Mouse (Mus musculus) gastrocnemius, postnatal 25 days (tissue): ENCODE measurements around the gene Ddx31. TPM values are rescaled to one million over a fixed set of nuclear protein-coding genes. Genes with fewer than 3 reads are reported as not detected.

Experiments
- DNase-seq: peaks from one replicate; pipeline ENCODE4 v3.0.0; 2022
- long read RNA-seq, 2 experiments: library from polyadenylated mRNA; stranded (forward); transcript quantifications; one replicate each; pipeline ENCODE4 v2.0.0; 2021
- total RNA-seq, 2 experiments: library from RNA; stranded (reverse); gene quantifications; 1 replicate in 1 of 2; 2 replicates in 1 of 2; pipeline ENCODE4 v1.2.3; 2021

Ddx31 gene
- total RNA-seq, result 1 to 10 TPM; 3.9 to 5.0 TPM
- long read RNA-seq, experiment 1, partial matches to known transcripts, result 2 of 4 reads
- long read RNA-seq, experiment 1, other reads (novel, unspliced or antisense), result 0 of 4 reads
- long read RNA-seq, experiment 2, partial matches to known transcripts, result 0 of 5 reads
- long read RNA-seq, experiment 2, other reads (novel, unspliced or antisense), result 1 of 5 reads

DNA sequence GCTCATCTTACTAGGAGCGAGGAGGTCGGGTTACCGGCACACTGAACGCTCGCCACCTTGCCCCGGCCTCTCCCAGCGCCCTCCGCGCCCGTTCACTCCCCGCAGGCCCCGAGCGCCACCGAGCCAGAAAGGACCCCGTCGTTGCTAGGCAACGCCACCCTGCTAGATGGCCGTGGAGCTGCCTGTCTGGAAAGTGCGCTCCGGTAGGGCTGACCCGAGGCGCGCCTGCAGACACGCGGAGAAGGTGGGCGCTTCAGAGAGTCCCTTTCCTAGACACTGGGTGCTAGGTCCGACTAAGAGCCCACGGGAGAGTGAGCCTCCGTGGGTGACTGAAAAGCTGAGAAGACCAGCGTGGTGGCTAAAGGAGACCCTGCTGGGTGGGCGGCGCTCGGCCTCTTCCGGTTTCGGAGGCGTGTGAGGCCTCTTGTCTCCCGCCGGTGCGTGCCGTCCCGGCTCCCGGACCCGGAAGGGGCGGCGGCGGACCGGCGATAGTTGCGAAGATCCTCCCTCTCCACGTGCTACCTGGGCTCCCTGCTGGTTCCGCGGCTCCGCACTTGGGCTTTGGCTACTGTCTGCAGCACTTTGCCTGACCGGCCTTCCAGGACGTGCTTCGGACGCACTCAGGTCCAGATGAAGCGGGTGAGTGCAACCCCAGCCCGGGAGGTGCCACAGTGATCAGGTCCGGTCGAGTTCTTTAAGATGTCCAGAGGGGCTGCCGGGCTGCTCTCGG lies at the start of gene Ddx31, which contains the start of gene Gtf3c4:
Gene Ddx31 (plus strand): TSS at position 185 of the 730 bp plus-strand sequence.
Gene Gtf3c4 (minus strand): TSS at position 139 of the 730 bp plus-strand sequence.
- DNase-seq, result peak; percentile 91

DNA sequence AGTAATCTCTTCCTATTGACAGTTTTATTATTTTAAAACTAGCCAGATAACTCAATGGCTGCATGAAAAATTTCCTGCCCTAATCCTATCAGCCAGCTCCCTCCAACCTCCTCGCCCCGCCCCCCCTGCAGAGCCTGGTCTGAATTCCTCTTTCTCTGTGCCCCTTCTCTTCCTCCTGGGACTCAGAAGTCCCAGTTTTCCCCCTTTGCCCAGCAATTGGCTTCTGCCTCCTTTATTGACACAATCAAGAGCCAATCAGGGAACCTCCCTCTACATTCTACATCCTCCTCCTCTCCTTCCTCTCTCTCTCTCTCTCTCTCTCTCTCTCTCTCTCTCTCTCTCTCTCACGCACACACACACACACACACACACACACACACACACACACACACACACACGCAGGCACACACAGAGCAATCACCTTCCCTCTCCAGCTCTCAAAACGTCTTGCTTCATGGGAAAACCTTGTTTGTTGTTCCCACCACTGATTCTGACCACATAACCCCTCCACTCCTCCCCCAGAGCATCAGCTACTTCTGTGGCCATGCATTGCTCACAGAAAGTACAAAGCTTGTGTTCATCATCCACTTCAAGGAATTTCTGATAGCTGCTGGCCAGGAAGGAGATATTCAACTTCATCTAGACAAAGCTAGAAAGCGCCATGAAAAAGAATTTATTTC lies 47.1 kb upstream of the Ddx31 start:
- no peak for DNase-seq

DNA sequence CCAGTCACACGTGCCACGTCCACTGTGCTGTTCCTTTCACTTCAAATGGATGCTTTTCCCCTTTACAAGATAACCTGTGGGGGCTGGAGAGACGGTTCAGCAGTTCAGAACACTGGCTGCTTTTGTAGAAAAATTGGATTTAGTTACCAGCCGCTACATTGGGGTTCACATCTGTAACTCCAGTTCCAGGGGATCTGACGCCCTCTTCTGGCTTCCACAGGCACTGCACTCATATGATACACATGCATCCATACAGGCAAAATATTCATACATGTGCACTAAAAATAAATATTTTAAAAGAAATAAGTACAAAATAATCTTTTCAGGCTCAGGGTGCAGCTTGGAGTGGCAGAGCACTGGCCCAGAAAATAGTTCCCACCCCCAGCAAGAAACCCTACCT lies 45.6 kb upstream of the Ddx31 start:
- no peak for DNase-seq

DNA sequence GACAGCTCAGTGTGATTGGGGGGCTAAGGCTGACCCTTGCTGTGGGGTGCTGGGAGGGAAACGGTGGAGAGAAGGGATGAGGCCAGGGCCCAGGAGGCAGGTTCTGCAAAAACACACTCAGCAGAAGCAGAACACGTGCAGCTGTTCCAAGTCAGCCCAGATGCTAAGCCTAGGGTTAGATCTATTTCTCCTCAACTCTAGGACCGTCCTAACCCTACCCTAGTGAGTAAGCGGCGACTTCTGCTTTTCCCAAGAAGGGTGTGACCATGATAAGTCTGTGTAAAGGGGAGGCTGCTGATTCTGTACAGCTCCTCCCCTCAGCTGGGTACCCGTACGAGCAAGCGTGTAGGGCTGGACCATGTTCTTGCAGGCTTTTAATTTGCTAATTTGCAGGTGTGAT lies 43.9 kb upstream of the Ddx31 start:
- no peak for DNase-seq

DNA sequence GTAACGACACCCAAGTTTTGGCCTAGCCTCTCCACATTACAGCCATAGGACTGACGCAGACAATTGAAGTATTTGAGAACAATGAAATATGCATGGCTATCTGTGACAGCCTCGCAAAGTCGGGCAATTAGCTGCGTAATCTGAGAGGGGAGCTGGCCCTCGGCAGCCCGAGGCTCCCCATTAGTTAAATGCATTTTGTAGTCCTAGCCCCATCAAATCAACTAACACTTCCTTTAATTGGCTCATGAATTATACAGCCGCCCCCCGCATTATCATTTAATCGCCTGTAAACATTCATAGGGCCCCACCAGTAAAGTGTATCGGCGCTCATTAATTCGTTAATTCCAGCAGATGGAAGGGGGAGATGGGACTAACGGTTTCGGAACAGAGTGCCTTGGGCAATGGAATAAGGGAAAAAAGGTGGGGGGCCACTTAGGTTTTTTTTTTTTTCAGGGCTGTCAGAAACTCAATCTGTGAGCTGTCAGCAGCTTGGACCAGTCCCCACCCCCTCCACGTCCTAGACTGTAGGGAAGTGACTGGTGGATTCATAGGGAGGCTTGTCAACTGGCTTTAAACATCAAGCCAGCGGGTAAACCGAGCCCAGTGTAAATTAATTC lies 42.6 kb upstream of the Ddx31 start:
- DNase-seq, result no peak

DNA sequence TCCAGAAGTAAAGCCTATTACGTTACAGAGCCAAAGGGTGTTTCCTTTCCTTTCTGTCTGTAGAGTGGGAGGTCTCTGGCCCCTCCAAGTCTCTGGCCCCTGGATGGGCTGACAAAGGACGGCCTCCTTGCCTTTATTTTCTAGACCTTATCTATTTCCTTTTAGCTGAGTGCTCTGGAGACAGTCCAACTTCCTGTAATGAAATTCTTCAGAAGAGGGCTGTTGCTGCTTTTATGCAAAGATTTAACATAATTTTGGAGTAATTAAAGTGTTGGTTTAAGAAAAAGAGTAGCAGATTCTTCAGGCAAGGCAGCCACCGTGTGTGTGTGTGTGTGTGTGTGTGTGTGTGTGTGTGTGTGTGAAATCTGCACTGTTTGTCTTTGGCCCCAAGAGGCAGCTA lies 41.8 kb upstream of the Ddx31 start:
- no peak for DNase-seq

DNA sequence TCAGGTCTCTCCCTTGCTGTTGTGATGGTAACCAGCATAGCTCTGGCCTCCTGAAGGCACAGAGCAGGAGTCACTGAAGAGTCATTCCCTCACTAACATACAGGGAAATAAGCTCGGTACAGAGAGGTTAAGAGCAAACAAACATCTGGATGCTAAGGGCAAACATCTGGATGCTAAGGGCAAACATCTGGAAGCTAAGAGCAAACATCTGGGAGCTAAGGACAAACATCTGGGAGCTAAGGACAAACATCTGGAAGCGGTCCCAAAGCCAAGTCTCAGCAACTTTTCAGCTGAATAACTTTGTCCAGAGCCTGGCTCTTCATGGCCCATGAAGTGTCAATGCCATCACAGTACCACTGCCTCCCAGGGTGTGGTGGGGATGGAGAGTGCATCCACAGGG lies 40.6 kb upstream of the Ddx31 start:
- DNase-seq, result no peak

DNA sequence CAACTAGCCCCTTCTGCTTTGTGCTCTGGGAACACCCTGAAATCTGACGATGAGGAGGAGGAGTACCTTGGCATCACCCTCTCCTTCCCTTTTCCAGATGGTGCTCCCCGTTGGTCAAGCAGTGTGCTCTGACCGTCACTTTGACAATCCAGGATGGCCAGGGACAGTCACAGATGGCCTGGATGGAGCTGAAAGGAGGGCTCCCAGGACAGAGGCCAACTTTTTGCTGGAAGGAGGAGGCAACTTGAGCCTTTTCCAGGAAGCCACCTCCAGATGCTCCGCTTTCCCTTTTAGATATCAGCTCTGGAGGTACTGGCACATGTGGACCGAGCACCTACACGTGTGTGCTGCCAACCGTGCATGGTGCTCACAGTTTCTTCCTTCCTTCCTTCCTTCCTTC lies 36.8 kb upstream of the Ddx31 start:
- no peak for DNase-seq

DNA sequence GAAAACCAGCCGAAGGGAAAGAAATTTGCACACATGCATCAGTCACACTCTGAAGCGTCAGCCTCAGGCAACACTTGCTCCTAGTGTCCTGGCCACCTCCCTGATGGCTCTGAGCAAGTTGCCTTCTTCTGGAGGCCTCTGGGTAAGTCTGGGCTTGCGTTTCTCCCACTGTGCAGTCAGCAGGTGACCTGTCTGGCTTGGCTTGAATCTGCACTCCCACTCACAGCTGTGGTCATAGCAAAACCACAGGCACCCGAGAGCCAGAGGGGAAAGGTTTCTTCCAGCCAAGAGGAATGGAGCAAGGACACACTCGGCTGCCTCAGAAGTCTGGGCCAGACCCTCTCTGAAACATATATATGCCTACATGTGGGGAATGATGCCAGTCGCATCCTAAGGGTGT lies 31.4 kb upstream of the Ddx31 start:
- DNase-seq, result no peak

DNA sequence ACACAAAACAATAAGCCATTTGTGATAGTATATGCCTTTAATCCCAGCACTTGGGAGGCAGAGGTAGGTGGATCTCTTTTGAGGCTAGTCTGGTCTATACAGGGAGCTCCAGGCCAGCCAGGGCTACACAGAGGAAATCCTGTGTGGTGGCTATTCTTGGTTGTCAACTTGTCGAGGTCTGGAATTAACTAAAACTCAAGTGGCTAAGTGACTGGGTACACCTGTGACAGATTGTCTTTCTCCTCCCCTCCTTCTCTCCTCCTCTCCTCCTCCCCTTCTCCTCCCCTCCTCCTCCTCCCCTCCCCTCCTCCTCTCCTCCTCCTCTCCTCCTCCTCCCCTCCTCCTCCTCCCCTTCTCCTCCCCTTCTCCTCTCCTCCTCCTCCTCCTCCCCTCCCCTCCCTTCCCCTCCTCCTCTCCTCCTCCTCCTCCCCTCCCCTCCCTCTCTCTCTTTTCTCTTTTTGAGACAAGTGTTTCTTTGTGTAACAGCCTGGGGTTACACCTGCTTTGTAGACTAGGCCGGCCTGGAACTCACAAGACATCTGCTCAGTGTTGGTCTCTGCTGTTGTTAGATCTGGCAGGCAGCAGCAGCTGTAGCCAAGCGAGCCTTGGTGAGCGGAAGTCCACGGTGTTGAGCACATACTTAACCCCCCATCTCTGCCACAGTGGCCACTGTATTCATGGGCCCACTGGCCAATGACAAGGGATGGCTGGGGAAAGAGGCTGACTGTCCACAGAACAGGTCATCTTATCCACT lies 29.8 kb upstream of the Ddx31 start:
- DNase-seq, result no peak

DNA sequence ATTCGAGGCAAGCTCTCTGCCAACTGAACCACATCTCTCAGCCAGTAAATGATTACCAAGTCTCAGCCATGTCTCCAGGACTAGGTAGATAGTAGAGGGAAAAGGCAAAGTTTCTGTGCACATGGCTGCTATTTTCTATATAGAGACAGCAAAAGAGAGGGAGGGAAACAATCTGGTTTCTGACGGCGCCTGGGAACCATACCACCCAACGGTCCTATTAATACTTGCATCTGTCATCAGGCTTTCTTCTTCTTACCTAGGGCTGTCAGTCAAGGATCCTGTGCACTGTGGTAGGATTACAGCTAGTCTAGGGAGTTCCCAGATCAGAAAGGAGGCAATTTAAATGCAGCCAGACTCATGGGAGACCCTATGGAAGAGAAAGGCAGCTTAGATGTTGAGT lies 21.3 kb upstream of the Ddx31 start:
- no peak for DNase-seq

DNA sequence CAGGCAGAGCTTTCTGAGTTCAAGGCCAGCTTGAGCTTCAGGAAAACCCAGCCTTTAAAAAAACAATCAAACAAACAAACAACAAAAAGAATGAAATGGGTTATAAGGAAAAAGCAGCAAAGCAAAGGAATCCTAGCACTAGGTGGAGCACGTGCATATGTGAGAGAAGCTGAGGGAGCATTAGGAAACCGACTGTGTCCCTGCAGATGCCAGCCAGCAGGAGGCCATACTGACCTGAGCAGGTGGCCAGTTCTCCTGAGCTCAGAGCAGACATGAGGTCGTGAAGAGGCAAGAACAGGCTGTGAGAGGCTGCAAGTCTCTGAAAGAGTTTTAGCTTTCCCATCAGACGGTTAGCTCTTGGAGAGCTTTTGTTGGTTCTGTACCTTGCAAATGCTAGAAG lies 10.9 kb upstream of the Ddx31 start:
- no peak for DNase-seq

DNA sequence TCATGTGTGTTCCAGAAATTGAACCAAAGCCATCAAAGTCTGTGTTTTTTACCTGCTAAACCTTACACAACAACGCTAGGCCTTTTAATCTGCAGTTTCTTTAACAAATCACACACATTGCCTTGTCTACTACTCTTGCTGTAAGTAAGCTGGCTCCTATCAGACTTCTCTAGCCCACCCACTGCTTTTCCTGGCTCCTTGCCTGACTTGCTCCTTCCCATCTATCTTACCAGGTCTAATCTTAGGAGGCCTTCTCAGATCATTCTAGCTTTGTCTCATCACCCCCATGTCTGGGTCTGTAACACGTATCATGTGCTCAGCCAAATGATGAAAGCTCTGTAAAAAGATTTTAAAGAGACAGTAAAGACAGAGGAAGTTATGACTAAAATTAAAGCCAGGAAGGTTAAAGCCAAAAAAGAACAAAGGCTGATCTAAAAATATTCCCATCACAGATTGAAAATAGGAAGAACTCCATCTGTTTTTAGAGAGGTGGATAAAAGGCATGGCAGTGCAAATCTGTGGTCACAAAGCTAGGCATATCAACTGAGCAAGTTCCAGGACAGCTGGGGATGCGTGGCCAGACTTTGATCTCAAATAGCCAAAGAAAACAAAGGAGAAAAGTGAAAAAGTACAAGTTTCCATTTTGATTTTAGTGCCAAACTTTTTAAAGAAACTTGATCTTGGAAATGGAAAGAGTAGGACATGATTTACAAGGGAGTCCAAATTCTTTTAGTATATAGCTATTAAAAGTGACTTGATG lies 3.8 kb upstream of the Ddx31 start:
- DNase-seq, result no peak

DNA sequence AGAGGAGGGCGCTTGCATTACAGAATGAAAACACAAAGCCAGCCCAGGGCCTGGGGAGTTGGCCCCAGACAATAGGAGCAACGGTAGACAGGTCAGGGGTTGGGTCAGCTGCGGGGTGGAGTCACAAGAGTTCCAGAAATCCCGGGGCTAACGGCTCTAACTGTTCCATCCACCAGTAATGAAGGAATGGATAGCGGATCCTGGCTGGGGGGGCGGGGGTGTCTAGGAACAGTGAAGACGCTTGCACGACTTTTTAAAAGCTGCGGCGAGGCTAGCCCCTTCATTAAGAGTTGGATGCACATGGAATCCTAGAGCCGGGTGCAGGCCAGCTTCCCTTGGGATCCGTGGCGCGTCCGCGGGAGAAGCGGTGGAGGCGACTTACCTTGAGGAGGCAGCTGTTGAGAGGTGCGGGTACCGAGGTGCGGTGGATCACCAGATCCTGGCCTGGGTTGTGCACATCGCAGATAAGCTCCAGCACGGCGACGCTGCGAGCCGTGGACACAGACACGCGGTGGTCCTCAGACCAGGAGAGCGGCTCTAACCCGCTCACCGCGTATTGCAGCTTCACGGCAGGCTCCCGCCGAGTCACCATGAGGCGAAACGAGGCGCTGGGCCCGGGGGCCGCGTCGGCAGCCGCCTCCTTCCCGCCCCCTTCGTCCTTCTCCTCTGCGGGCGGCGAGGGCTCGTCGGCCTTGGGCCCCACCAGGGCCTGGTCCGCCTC lies 545 bp upstream of the Ddx31 start:
- peak; percentile 8 for DNase-seq

DNA sequence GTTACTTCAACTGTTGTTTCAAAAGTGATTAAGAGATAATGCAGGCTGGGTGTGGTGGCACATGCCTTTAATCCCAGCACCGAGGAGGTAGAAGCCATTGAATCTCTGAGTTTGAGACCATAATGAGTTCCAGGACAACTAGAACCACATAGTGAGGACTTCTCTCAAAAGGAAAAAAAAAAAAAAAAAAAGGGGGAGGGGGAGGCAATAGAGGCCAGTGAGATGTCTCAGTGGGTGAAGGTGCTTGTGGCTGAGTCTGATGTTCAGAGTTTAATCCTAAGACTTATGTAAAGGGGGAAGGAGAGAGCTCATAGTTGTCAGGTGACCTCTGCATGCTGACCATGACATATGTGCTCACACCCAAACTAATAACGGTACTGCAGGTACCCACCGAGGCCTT lies 1.8 kb downstream of the Ddx31 start:
- DNase-seq, result no peak

DNA sequence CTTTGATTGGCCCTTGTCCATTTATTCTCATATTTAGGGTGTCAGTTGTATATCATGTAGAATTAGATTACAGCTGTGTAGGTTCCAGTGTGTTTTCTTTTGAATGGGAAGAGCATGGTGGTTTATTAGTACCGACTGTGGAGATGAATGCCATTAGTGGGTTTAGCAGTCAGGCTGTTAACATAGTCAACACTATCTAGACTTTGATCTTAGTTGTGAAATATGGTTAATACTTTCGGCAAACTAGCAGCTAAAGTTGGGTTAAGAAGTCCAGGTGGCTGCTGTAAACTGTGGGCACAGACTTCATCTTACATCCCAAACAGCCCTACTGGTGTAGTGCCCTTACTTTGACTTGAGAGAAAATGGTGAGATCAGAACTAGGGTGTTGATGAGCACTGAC lies 8.7 kb downstream of the Ddx31 start:
- DNase-seq, result no peak

DNA sequence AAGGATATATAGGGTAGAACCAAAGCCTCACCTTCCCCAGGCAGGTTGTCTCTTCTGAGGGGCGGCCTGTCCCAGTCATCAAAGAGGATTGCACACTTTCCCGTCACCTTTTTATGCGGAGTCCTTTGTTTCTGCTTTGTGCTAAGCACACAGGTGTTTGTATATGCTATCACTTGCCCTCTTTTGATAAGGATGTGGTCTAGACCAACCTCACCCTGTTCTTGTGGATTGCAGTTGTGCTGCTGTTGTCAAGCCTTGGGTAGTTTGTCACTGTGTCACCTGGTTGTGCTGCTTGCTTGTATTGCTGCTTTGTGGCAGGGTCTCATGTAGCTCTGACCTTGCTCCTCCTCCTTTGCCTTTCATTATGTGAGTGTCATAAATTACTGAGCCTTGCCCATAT lies 12.4 kb downstream of the Ddx31 start:
- no peak for DNase-seq

DNA sequence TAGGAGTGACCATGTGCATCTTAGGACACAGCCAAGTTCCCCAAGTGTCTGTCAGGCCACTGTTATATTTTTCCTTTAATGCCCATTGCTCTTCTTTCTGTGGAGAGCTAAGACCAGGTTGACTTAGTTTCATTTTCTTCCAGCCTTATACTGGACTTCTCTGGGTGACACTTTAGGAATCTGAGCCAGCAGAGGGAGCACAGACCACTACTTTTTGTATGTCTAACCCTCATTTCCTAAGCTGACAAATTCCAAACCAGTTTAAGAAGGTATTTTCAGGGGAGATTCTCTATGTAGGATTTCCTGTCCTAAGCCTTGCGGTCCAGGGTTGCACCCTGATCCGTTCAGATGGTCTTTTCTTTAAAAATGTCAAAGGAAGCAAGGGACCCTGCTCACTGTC lies 15.6 kb downstream of the Ddx31 start:
- no peak for DNase-seq

DNA sequence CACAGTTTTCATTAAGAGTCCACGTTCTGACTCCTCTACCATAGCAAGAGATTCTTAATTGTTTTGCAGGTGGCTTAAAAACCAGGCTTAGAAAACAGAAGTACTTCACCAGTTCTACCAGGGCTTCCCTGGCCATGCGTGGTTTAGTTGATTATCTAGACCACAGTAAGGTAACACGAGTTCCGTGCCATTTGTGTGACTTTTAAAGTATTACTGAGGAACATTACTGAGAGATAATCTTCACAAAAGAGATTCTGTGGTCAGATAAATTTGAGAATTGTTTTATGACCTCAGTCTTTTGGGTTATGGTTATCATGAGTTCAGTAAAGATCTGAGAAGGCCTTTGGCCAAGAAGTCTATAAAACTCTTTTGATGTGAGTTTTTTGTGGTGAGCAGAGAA lies 19.1 kb downstream of the Ddx31 start:
- no peak for DNase-seq

DNA sequence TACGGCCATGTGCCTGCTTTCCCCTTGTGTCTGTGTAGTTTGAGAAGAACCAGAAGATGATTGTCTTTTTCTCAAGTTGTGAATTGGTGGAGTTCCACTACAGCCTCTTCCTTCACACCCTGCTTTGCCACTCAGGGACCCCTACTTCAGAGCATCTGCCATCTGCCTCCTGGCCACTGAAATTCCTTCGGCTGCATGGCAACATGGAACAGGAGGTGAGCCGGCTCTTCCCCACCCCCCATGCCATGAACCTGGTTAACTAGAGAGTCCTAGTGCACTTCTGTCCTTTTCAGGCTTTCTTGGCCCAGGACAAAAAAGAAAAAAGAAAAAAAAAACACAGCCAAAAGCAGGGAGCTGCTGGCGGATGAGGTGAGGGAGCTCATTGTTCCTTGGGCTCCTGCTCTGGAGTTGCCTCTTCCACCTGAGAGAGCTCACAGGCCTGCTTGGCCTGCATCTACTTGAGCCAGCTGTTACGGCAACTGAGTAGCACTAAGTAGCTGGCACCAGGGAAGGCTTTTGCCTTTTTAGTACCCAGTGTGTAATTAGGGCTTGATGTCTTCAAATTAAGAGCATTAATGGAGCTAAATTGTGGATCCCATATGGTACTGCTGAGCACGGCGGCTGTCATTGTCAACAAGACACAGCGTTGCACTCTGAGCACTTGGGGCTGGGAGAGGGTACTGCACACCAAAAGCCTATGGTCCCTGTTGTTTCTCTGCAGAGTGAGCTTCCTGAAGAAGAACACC lies 20.6 kb downstream of the Ddx31 start:
- no peak for DNase-seq
